Mouse (Mus musculus) hindlimb bud, embryonic 11.5 days (tissue): ENCODE measurements at regions not wholly inside any gene's neighbourhood (a gene's known extent, or its start where the extent isn't known, plus 50 kb on each side); places are given as distances from the start of the nearest gene placed in this dataset.

Experiments used
- DNase-seq: peaks from one replicate; pipeline ENCODE4 v3.0.0-alpha.2; 2012; ENCODE audit warnings: low read depth, low spot score; ENCODE audit errors: extremely low spot score

GRCm38 (mm10) chr13:37689127-37689777 lies 88.9 kb upstream of the Rreb1 start:
- no peak for DNase-seq

- no peak for DNase-seq
These were observed 86.2 kb upstream of the Rreb1 start for GRCm38 (mm10) chr13:37691855-37692445.

- DNase-seq = no peak
These were observed 84.6 kb upstream of the Rreb1 start for GRCm38 (mm10) chr13:37693617-37694016.

- no peak for DNase-seq
These were observed 73.7 kb upstream of the Rreb1 start for GRCm38 (mm10) chr13:37704475-37704874.

GRCm38 (mm10) chr13:37705482-37705881 lies 72.7 kb upstream of the Rreb1 start:
- DNase-seq = no peak

GRCm38 (mm10) chr13:37710913-37711312 lies 67.3 kb upstream of the Rreb1 start:
- no peak for DNase-seq

GRCm38 (mm10) chr13:37712908-37713496 lies 65.2 kb upstream of the Rreb1 start:
- DNase-seq = no peak

DNA sequence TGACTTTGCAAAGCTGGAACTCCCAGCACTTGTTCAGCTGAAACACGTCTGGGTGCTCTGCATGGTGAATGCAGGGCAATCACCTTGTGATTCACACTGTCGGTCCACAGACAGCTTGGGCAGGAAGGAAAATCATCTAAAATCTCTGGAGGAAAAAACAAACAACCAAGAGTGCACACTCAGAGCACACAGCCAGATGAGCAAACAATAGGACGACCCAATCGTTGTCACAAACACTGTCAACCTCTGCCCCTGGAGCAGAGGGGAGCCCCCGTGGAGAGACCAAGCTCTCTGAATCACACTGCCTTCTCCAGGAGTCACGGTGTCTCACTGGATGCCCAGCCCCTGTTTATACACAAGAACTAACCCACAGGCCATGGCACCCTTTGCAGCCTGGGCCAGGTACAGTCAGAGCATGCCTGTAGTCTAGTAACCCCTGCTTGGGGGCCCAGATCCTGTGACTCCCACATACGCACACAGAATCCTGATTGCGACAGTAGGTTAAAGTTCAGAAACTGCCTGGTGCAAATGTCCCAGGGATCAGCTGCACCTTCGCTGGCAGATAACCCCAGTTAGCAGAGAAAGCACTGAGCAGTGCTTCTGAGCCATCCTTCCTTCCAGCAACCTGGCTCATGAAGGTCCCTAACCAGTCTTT lies 63.0 kb upstream of the Rreb1 start:
- DNase-seq = no peak

GRCm38 (mm10) chr13:37715770-37716693 lies 62.2 kb upstream of the Rreb1 start:
- no peak for DNase-seq

GRCm38 (mm10) chr13:37717793-37718192 lies 60.4 kb upstream of the Rreb1 start:
- no peak for DNase-seq

- DNase-seq = no peak
These were observed 59.8 kb upstream of the Rreb1 start for GRCm38 (mm10) chr13:37718364-37718763.
